Mouse (Mus musculus) liver, embryonic 16.5 days (tissue): ENCODE measurements at regions not wholly inside any gene's neighbourhood (a gene's known extent, or its start where the extent isn't known, plus 50 kb on each side); places are given as distances from the start of the nearest gene placed in this dataset.

Experiments
- ATAC-seq: fragments of 200-750 bp; cut with Nextera tagmentation; 2 replicates; pipeline ENCODE4 v1.8.0; 2017; ENCODE audit warnings: low read depth, mild to moderate bottlenecking, moderate number of reproducible peaks, moderate library complexity
- H3K27ac ChIP-seq: fragments of 300-500 bp; sonication (generic); 2 replicates; pipeline ENCODE4 v1.5.1; 2014; ENCODE audit warnings: mild to moderate bottlenecking, low read length
- H3K27me3 ChIP-seq: fragments of 300-500 bp; sonication (generic); 2 replicates; pipeline ENCODE4 v1.6.1; 2014; ENCODE audit warnings: low read depth, low read length, mixed read lengths; ENCODE audit not compliant: control insufficient read depth, insufficient read depth
- H3K36me3 ChIP-seq: fragments of 300-500 bp; sonication (generic); 2 replicates; pipeline ENCODE4 v1.6.1; 2014; ENCODE audit warnings: mild to moderate bottlenecking; ENCODE audit not compliant: control insufficient read depth, insufficient read depth
- H3K4me1 ChIP-seq: fragments of 300-500 bp; sonication (generic); 2 replicates; pipeline ENCODE4 v1.6.1; 2014; ENCODE audit warnings: low read depth, low read length, mixed read lengths; ENCODE audit not compliant: control insufficient read depth
- H3K4me2 ChIP-seq: fragments of 300-500 bp; sonication (generic); 2 replicates; pipeline ENCODE4 v1.6.1; 2014; ENCODE audit warnings: low read depth, low read length, mixed read lengths
- H3K4me3 ChIP-seq: fragments of 300-500 bp; sonication (generic); 2 replicates; pipeline ENCODE4 v1.5.1; 2014; ENCODE audit warnings: low read depth, mild to moderate bottlenecking, low read length
- H3K9ac ChIP-seq: fragments of 300-500 bp; sonication (generic); 2 replicates; pipeline ENCODE4 v1.6.1; 2014; ENCODE audit warnings: low read depth, low read length
- H3K9me3 ChIP-seq: fragments of 300-500 bp; sonication (generic); replicated peaks from 2 replicates; pipeline ENCODE4 v1.6.1; 2016; ENCODE audit warnings: low read length; ENCODE audit not compliant: control insufficient read depth
- WGBS: fragments of 180-500 bp; shearing (Covaris S2); extraction: QIAGEN DNeasy Blood & Tissue Kit; methylation state at CpG from one replicate; pipeline ENCODE4 v1.1.7; 2014; ENCODE audit not compliant: insufficient replicate concordance; 5-methylcytosine and 5-hydroxymethylcytosine counted together

GRCm38 (mm10) chr13:10687379-10687778 lies 326.7 kb upstream of the Chrm3 start:
- Histone ChIP-seq H3K4me1 (no peaks in the 10 kb centered on the region), H3K9ac (no peak overlapping the region), H3K27ac (no peak overlapping the region), H3K27me3 (no peaks in the 10 kb centered on the region), H3K9me3 (no peaks in the 10 kb centered on the region), H3K36me3 (no peaks in the 10 kb centered on the region), H3K4me2 (no peak overlapping the region), H3K4me3 (no peak overlapping the region)
- no peak for ATAC-seq
- 55% methylated on average over 5 of the region's 5 CpGs for WGBS

- no peaks in the 10 kb centered on the region for H3K36me3 ChIP-seq
- 41% methylated on average over 2 of the region's 2 CpGs for WGBS
- H3K27me3 ChIP-seq, result no peaks in the 10 kb centered on the region
- H3K27ac ChIP-seq, result no peak overlapping the region
- H3K9ac ChIP-seq, result no peak overlapping the region
- no peak for ATAC-seq
- no peak overlapping the region for H3K4me2 ChIP-seq
- H3K9me3 ChIP-seq, result no peaks in the 10 kb centered on the region
- no peak overlapping the region for H3K4me3 ChIP-seq
- H3K4me1 ChIP-seq, result no peaks in the 10 kb centered on the region
Measured at GRCm38 (mm10) chr13:10654086-10654422, 293.4 kb upstream of the Chrm3 start.

- 53% methylated on average over 9 of the region's 9 CpGs for WGBS
- no peaks in the 10 kb centered on the region for H3K27me3 ChIP-seq
- H3K9me3 ChIP-seq, result no peaks in the 10 kb centered on the region
- no peak overlapping the region for H3K27ac ChIP-seq
- no peak overlapping the region for H3K4me2 ChIP-seq
- no peaks in the 10 kb centered on the region for H3K36me3 ChIP-seq
- H3K4me1 ChIP-seq, result no peaks in the 10 kb centered on the region
- no peak overlapping the region for H3K9ac ChIP-seq
- H3K4me3 ChIP-seq, result no peak overlapping the region
- no peak for ATAC-seq
Measured at GRCm38 (mm10) chr13:10653376-10654085, 292.9 kb upstream of the Chrm3 start.

GRCm38 (mm10) chr13:10636859-10637258 lies 276.2 kb upstream of the Chrm3 start:
- Histone ChIP-seq H3K36me3 (no peaks in the 10 kb centered on the region), H3K9me3 (no peaks in the 10 kb centered on the region), H3K27ac (no peak overlapping the region), H3K9ac (no peak overlapping the region), H3K4me2 (no peak overlapping the region), H3K27me3 (no peaks in the 10 kb centered on the region), H3K4me3 (no peak overlapping the region), H3K4me1 (no peaks in the 10 kb centered on the region)
- WGBS, result 53% methylated on average over 4 of the region's 4 CpGs
- 0 out of 2 replicates have a peak, but pooled peaks have one; percentile 13 for ATAC-seq

GRCm38 (mm10) chr13:10630467-10630866 lies 269.8 kb upstream of the Chrm3 start:
- Histone ChIP-seq H3K9me3 (no peaks in the 10 kb centered on the region), H3K4me2 (no peak overlapping the region), H3K9ac (no peak overlapping the region), H3K27me3 (no peaks in the 10 kb centered on the region), H3K4me1 (no peaks in the 10 kb centered on the region), H3K4me3 (no peak overlapping the region), H3K27ac (no peak overlapping the region), H3K36me3 (no peaks in the 10 kb centered on the region)
- WGBS, result 59% methylated on average over 2 of the region's 2 CpGs
- no peak for ATAC-seq

GRCm38 (mm10) chr13:10619661-10620060 lies 259.0 kb upstream of the Chrm3 start:
- no peak overlapping the region for H3K4me2 ChIP-seq
- no peak overlapping the region for H3K4me3 ChIP-seq
- H3K36me3 ChIP-seq, result no peaks in the 10 kb centered on the region
- H3K27ac ChIP-seq, result no peak overlapping the region
- H3K27me3 ChIP-seq, result no peaks in the 10 kb centered on the region
- no peaks in the 10 kb centered on the region for H3K9me3 ChIP-seq
- H3K9ac ChIP-seq, result no peak overlapping the region
- no peak for ATAC-seq
- H3K4me1 ChIP-seq, result no peaks in the 10 kb centered on the region

- Histone ChIP-seq H3K4me2 (no peak overlapping the region), H3K4me3 (no peak overlapping the region), H3K4me1 (no peaks in the 10 kb centered on the region), H3K36me3 (no peaks in the 10 kb centered on the region), H3K27ac (no peak overlapping the region), H3K9me3 (no peaks in the 10 kb centered on the region), H3K27me3 (no peaks in the 10 kb centered on the region), H3K9ac (no peak overlapping the region)
- ATAC-seq, result no peak
- whole genome bisulfite sequencing, result 44% methylated on average over 3 of the region's 3 CpGs
Measured at GRCm38 (mm10) chr13:10618421-10618954, 257.8 kb upstream of the Chrm3 start.

GRCm38 (mm10) chr13:10574951-10575350 lies 214.3 kb upstream of the Chrm3 start:
- WGBS, result 79% methylated on average over 5 of the region's 5 CpGs
- no peaks in the 10 kb centered on the region for H3K4me1 ChIP-seq
- no peaks in the 10 kb centered on the region for H3K27me3 ChIP-seq
- no peaks in the 10 kb centered on the region for H3K9me3 ChIP-seq
- no peak for ATAC-seq
- H3K9ac ChIP-seq, result no peak overlapping the region
- H3K4me3 ChIP-seq, result no peak overlapping the region
- no peaks in the 10 kb centered on the region for H3K36me3 ChIP-seq
- no peak overlapping the region for H3K27ac ChIP-seq
- no peak overlapping the region for H3K4me2 ChIP-seq

- Histone ChIP-seq H3K27ac (no peak overlapping the region), H3K4me2 (no peak overlapping the region), H3K36me3 (no peaks in the 10 kb centered on the region), H3K4me1 (no peaks in the 10 kb centered on the region), H3K4me3 (no peak overlapping the region), H3K9me3 (no peaks in the 10 kb centered on the region), H3K27me3 (no peaks in the 10 kb centered on the region), H3K9ac (no peak overlapping the region)
- no peak for ATAC-seq
- 67% methylated on average over 1 of the region's 1 CpGs for WGBS
Measured at GRCm38 (mm10) chr13:10566825-10567224, 206.2 kb upstream of the Chrm3 start.
